Mouse (Mus musculus): ENCODE results near the gene C1ql1. TPM values are rescaled to one million over a fixed set of nuclear protein-coding genes. Genes with fewer than 3 reads are reported as not detected.
"Not testable (repeated sequence)": the region's sequence is repeated elsewhere in the genome, so short reads cannot be mapped to it uniquely, and the experiment has no call there.

Gene C1ql1
- polyA plus RNA-seq, 1 experiment, result 0.87 TPM

DNA sequence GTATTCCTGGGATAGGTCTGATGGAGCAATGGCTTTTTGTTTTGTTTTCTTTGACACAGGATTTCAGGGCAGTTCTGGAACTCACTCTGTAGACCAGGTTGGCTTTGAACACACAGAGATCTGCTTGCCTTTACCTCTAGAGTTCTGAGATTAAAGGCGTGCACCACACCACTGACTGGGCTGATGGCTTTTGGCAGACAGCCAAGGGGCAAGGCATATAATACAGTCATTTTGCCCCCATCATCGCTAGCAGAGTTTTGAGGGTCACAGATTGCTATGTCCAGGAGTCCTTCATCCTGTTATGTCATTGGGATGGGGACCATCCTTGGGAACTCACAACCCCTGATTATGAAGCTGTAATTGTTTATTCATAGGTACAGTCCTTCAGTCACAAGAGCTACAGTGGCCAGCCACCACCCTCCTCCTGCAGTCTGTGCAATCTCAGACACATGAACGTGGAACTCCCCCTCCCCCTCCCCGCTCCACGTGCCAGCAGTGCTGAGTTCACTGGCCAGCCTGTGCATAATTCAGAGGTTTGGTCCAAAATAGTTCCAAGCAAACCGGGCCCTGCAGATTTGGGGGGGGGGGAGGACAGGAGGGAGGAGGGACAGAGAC, 31.7 kb upstream of the C1ql1 start:
- Histone ChIP-seq H3K4me3 (ENCODE audit: insufficient read depth, poor library complexity, severe bottlenecking) (no peak overlapping the region), H3K27me3 (ENCODE audit: control insufficient read depth, insufficient read depth, insufficient read length) (no peaks in the 10 kb centered on the region), H3K36me3 (ENCODE audit: control insufficient read depth, insufficient read depth) (no peaks in the 10 kb centered on the region), H3ac (ENCODE audit: control insufficient read depth, insufficient read length, low read depth) (no peak overlapping the region), H3K79me3 (ENCODE audit: low read depth) (no peaks in the 10 kb centered on the region), H3K79me2 (ENCODE audit: control insufficient read depth, insufficient read depth) (no peaks in the 10 kb centered on the region)
- no peak for TF ChIP-seq MYOD1 (IDR thresholded peaks at IDR 0.05; ENCODE audit: control insufficient read depth, insufficient read length, low read depth)

DNA sequence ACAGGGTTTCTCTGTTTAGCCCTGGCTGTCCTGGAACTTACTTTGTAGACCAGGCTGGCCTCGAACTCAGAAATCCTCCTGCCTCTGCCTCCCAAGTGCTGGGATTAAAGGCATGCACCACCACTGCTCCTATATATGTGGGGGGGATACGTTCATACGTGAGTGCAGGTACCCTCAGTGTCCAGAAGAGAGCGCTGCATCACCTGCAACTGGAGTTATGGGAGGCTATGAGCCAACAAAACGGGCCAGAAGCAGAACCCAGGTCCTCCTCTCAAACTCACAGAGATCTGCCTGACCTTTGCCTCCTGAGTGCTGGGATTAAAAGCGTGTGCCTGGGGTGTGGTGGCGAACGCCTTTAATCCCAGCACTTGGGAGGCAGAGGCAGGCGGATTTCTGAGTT, 29.5 kb upstream of the C1ql1 start:
- H3K79me2 ChIP-seq (ENCODE audit: control insufficient read depth, insufficient read depth); H3K27me3 ChIP-seq (ENCODE audit: control insufficient read depth, insufficient read depth, insufficient read length); H3ac ChIP-seq (ENCODE audit: control insufficient read depth, insufficient read length, low read depth); H3K36me3 ChIP-seq (ENCODE audit: control insufficient read depth, insufficient read depth); H3K79me3 ChIP-seq (ENCODE audit: low read depth); H3K4me3 ChIP-seq (ENCODE audit: insufficient read depth, poor library complexity, severe bottlenecking): not testable (repeated sequence)

DNA sequence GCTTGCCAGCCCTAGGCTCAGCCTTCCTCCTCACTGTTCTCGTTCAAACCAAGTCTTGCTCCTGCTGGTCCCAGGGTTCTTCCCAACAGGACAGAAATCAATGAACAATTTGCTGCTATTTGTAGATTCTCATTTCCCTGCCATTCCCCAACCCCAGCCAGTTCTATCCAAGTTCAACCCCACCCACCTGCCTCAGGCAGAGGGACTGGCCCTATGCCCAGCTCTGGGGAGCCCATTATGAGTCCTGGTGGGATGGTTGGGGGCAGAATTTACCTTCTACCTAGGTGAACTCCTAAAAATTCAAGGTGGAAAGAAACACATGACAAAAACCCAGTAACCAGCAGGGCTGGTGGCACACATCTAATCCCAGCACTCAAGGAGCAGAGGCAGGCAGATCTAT, 25.8 kb upstream of the C1ql1 start:
- Histone ChIP-seq H3K36me3 (ENCODE audit: control insufficient read depth, insufficient read depth) (no peaks in the 10 kb centered on the region), H3ac (ENCODE audit: control insufficient read depth, insufficient read length, low read depth) (no peak overlapping the region), H3K79me2 (ENCODE audit: control insufficient read depth, insufficient read depth) (no peaks in the 10 kb centered on the region), H3K27me3 (ENCODE audit: control insufficient read depth, insufficient read depth, insufficient read length) (no peaks in the 10 kb centered on the region), H3K79me3 (ENCODE audit: low read depth) (no peaks in the 10 kb centered on the region), H3K4me3 (ENCODE audit: insufficient read depth, poor library complexity, severe bottlenecking) (no peak overlapping the region)
- no peak for TF ChIP-seq MAX (IDR thresholded peaks at IDR 0.05)
- no peak for TF ChIP-seq CTCF (IDR thresholded peaks at IDR 0.05; ENCODE audit: control insufficient read depth, insufficient read depth, insufficient read length)
- no peak for TF ChIP-seq USF1 (IDR thresholded peaks at IDR 0.05; ENCODE audit: low read depth)
- no peak for TF ChIP-seq FOSL1 (IDR thresholded peaks at IDR 0.05; ENCODE audit: insufficient read depth, low read length, poor library complexity, severe bottlenecking)
- no peak for TF ChIP-seq MYOG (IDR thresholded peaks at IDR 0.05; ENCODE audit: control insufficient read depth, extremely low read depth, insufficient read length)
- no peak for TF ChIP-seq MYOD1 (IDR thresholded peaks at IDR 0.05; ENCODE audit: control insufficient read depth, insufficient read length, low read depth)
- no peak for TF ChIP-seq CEBPB (IDR thresholded peaks at IDR 0.05; ENCODE audit: low read depth)

DNA sequence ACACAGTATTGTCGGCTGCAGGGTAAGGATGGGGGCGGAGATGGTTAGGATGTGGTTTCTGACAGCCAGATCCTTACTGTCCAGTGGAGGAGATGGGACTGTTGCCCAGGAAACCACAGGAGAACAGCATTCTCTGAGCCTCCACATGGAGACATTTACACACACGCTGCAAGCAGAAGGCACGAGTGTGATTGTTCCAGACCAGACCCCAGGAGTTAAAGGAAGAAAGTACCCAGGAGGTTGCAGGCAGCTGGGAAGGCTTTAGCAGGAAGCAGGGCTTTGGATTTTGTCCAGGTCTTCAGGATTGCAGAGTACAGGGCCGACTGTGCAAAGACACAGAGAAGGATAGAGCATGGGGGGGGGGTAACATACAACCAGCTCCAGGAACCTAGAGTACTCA, 25.1 kb upstream of the C1ql1 start:
- H3K4me3 ChIP-seq (ENCODE audit: insufficient read depth, poor library complexity, severe bottlenecking), result no peak overlapping the region
- no peaks in the 10 kb centered on the region for H3K27me3 ChIP-seq (ENCODE audit: control insufficient read depth, insufficient read depth, insufficient read length)
- H3K36me3 ChIP-seq (ENCODE audit: control insufficient read depth, insufficient read depth), result no peaks in the 10 kb centered on the region
- peak; percentile 15 for TF ChIP-seq MAX (IDR thresholded peaks at IDR 0.05)
- no peak for TF ChIP-seq USF1 (IDR thresholded peaks at IDR 0.05; ENCODE audit: low read depth)
- H3ac ChIP-seq (ENCODE audit: control insufficient read depth, insufficient read length, low read depth), result no peak overlapping the region
- no peaks in the 10 kb centered on the region for H3K79me2 ChIP-seq (ENCODE audit: control insufficient read depth, insufficient read depth)
- H3K79me3 ChIP-seq (ENCODE audit: low read depth), result no peaks in the 10 kb centered on the region

DNA sequence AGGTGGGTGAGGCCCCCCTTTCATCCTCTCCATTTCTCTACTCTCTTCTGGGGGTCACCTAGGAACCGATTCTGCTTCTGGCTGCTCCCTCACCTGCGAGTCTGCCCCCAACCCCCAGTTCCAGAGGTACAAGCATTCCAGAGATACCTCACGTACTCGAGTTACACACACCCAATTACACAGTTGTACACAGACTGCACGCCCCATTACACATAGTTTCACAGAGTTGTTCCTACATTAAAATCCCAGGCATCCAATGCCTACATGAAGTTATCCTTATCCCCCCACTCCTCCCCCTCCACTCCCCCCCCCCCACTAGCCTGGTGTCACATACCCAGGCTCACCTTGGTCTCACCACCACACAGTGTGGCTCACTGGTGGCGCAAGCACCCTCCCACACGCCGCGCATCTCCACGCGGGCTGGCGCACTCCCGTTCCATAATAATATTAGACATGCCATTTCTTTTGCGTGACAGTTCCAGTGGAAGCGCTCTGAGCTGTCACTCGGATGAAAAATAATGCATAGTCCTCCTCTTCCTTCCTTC, 18.1 kb upstream of the C1ql1 start:
- no peaks in the 10 kb centered on the region for H3K27me3 ChIP-seq (ENCODE audit: control insufficient read depth, insufficient read depth, insufficient read length)
- no peaks in the 10 kb centered on the region for H3K79me2 ChIP-seq (ENCODE audit: control insufficient read depth, insufficient read depth)
- no peak overlapping the region for H3ac ChIP-seq (ENCODE audit: control insufficient read depth, insufficient read length, low read depth)
- no peak overlapping the region for H3K4me3 ChIP-seq (ENCODE audit: insufficient read depth, poor library complexity, severe bottlenecking)
- no peaks in the 10 kb centered on the region for H3K79me3 ChIP-seq (ENCODE audit: low read depth)
- TF ChIP-seq FOSL1 (IDR thresholded peaks at IDR 0.05; ENCODE audit: insufficient read depth, low read length, poor library complexity, severe bottlenecking) (no peak), USF1 (IDR thresholded peaks at IDR 0.05; ENCODE audit: low read depth) (no peak), MYOG (IDR thresholded peaks at IDR 0.05; ENCODE audit: control insufficient read depth, extremely low read depth, insufficient read length) (no peak), MAX (IDR thresholded peaks at IDR 0.05) (no peak)
- H3K36me3 ChIP-seq (ENCODE audit: control insufficient read depth, insufficient read depth), result no peaks in the 10 kb centered on the region

DNA sequence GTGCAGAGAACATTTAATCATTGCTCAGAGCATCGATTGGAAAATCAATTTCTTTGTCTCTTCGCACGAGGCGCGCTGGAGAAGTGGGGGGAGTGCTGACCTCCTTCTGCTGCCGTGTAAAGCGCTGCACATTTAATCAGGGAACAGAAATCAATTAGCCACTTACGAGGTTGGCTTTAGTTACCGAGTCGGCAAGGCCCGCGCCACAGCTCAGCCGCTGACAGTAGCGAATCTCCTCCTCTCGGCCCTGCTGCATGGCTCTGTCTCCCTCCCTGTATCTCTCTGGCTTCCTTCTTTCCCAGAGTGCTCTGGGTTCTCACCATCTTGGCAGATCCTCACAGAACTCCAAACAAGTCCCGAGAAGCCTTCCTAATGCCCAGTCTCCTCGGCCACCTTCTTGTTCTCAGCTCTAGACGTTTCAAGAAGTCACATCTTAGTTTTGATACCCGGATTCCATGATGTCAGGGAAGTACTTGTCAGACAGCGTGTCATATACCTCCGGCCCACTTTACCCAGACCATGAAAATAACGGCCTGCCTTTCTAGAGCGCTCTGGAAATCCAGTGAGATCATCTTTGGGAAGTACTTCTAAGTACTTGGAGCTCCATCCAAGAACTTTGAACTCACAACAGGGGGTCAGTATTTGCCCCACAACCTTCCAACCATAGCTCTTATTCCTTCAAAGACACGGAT, 17.5 kb upstream of the C1ql1 start:
- no peak for TF ChIP-seq MAX (IDR thresholded peaks at IDR 0.05)
- no peak for TF ChIP-seq FOSL1 (IDR thresholded peaks at IDR 0.05; ENCODE audit: insufficient read depth, low read length, poor library complexity, severe bottlenecking)
- TF ChIP-seq MYOG (IDR thresholded peaks at IDR 0.05; ENCODE audit: control insufficient read depth, extremely low read depth, insufficient read length), result no peak
- TF ChIP-seq USF1 (IDR thresholded peaks at IDR 0.05; ENCODE audit: low read depth), result no peak
- no peak for TF ChIP-seq CTCF (IDR thresholded peaks at IDR 0.05; ENCODE audit: control insufficient read depth, insufficient read depth, insufficient read length)
- TF ChIP-seq MYOD1 (IDR thresholded peaks at IDR 0.05; ENCODE audit: control insufficient read depth, insufficient read length, low read depth), result no peak
- no peak for TF ChIP-seq CEBPB (IDR thresholded peaks at IDR 0.05; ENCODE audit: low read depth)
- Histone ChIP-seq H3K4me3 (ENCODE audit: insufficient read depth, poor library complexity, severe bottlenecking) (no peak overlapping the region), H3K36me3 (ENCODE audit: control insufficient read depth, insufficient read depth) (no peaks in the 10 kb centered on the region), H3ac (ENCODE audit: control insufficient read depth, insufficient read length, low read depth) (no peak overlapping the region), H3K79me3 (ENCODE audit: low read depth) (no peaks in the 10 kb centered on the region), H3K79me2 (ENCODE audit: control insufficient read depth, insufficient read depth) (no peaks in the 10 kb centered on the region), H3K27me3 (ENCODE audit: control insufficient read depth, insufficient read depth, insufficient read length) (no peaks in the 10 kb centered on the region)

Measured in C2C12 (cell line).